Mouse (Mus musculus) intestine, postnatal 0 days (tissue): ENCODE data around the gene Frmd5. TPM values are rescaled to one million over a fixed set of nuclear protein-coding genes. Genes with fewer than 3 reads are reported as not detected.

Source experiments
- ATAC-seq: fragments of 200-750 bp; cut with Nextera tagmentation; 2 replicates; pipeline ENCODE4 v1.8.0; 2017; ENCODE audit warnings: mild to moderate bottlenecking, moderate TSS enrichment, moderate library complexity
- H3K27ac ChIP-seq: fragments of 300-500 bp; sonication (generic); 2 replicates; pipeline ENCODE4 v1.5.1; 2014; ENCODE audit warnings: mild to moderate bottlenecking, low read depth, low read length, moderate library complexity
- H3K27me3 ChIP-seq: fragments of 300-500 bp; sonication (generic); replicated peaks from 2 replicates; pipeline ENCODE4 v1.6.1; 2014; ENCODE audit warnings: low read length, mixed read lengths; ENCODE audit not compliant: control insufficient read depth, insufficient read depth
- H3K36me3 ChIP-seq: fragments of 300-500 bp; sonication (generic); 2 replicates; pipeline ENCODE4 v1.6.1; 2014; ENCODE audit warnings: mild to moderate bottlenecking, moderate library complexity; ENCODE audit not compliant: control insufficient read depth, insufficient read depth
- H3K4me1 ChIP-seq: fragments of 300-500 bp; sonication (generic); replicated peaks from 2 replicates; pipeline ENCODE4 v1.6.1; 2014; ENCODE audit warnings: antibody characterized with exemption, low read length, mixed read lengths; ENCODE audit not compliant: control insufficient read depth, insufficient read depth
- H3K4me2 ChIP-seq: fragments of 300-500 bp; sonication (generic); replicated peaks from 2 replicates; pipeline ENCODE4 v1.6.1; 2014; ENCODE audit warnings: low read depth, mild to moderate bottlenecking, moderate library complexity
- H3K4me3 ChIP-seq: fragments of 300-500 bp; sonication (generic); 2 replicates; pipeline ENCODE4 v1.5.1; 2014; ENCODE audit warnings: low read depth, low read length
- H3K9ac ChIP-seq: fragments of 300-500 bp; sonication (generic); 2 replicates; pipeline ENCODE4 v1.6.1; 2014; ENCODE audit warnings: mild to moderate bottlenecking, low read depth, low read length
- H3K9me3 ChIP-seq: fragments of 300-500 bp; sonication (generic); 2 replicates; pipeline ENCODE4 v1.6.1; 2016; ENCODE audit warnings: mixed run types; ENCODE audit not compliant: control insufficient read depth
- CTCF ChIP-seq: sonication (generic); IDR thresholded peaks from 2 replicates; pipeline ENCODE4 v1.5.1; 2016; ENCODE audit warnings: low read depth, mild to moderate bottlenecking, control low read depth, antibody characterized with exemption, moderate library complexity
- WGBS: fragments of 180-500 bp; shearing (Covaris S2); extraction: QIAGEN DNeasy Blood & Tissue Kit; methylation state at CpG from one replicate; pipeline ENCODE4 v1.1.7; 2014; 5-methylcytosine and 5-hydroxymethylcytosine counted together
- polyA plus RNA-seq: library from polyadenylated mRNA; unstranded; fragments of >200 nt; fragmentation: Nextera tagmentation; extraction: Ambion mirVana; gene quantifications from 2 replicates; pipeline ENCODE4 v1.2.1, GENCODE M21; 2015

Frmd5 gene
- polyA plus RNA-seq, 1 experiment from 2014 or later = 0.50 TPM

- Histone ChIP-seq H3K27me3 (no peaks in the 10 kb centered on the region), H3K4me2 (no peak overlapping the region), H3K36me3 (no peaks in the 10 kb centered on the region), H3K4me3 (no peak overlapping the region), H3K9me3 (no peaks in the 10 kb centered on the region), H3K4me1 (no peaks in the 10 kb centered on the region), H3K9ac (no peak overlapping the region), H3K27ac (no peak overlapping the region)
- no peak for TF ChIP-seq CTCF
- no peak for ATAC-seq
- 75% methylated on average over 8 of the region's 8 CpGs for WGBS
These were observed 48.6 kb downstream of the Frmd5 start for GRCm38 (mm10) chr2:121758258-121758657.

- Histone ChIP-seq H3K9me3 (no peaks in the 10 kb centered on the region), H3K27me3 (no peaks in the 10 kb centered on the region), H3K36me3 (no peaks in the 10 kb centered on the region), H3K9ac (no peak overlapping the region), H3K27ac (no peak overlapping the region), H3K4me3 (no peak overlapping the region), H3K4me1 (no peaks in the 10 kb centered on the region), H3K4me2 (no peak overlapping the region)
- WGBS = 92% methylated on average over 1 of the region's 1 CpGs
- no peak for ATAC-seq
- no peak for TF ChIP-seq CTCF
These were observed 50.6 kb downstream of the Frmd5 start for GRCm38 (mm10) chr2:121756336-121756735.

GRCm38 (mm10) chr2:121755056-121755455 is 51.8 kb downstream of the Frmd5 start:
- Histone ChIP-seq H3K27ac (no peak overlapping the region), H3K9ac (no peak overlapping the region), H3K9me3 (no peaks in the 10 kb centered on the region), H3K4me1 (no peaks in the 10 kb centered on the region), H3K36me3 (no peaks in the 10 kb centered on the region), H3K4me3 (no peak overlapping the region), H3K27me3 (no peaks in the 10 kb centered on the region), H3K4me2 (no peak overlapping the region)
- no peak for ATAC-seq
- WGBS = 65% methylated on average over 6 of the region's 6 CpGs
- no peak for TF ChIP-seq CTCF

GRCm38 (mm10) chr2:121750121-121750520 is 56.8 kb downstream of the Frmd5 start:
- H3K4me2 ChIP-seq = no peak overlapping the region
- no peak for TF ChIP-seq CTCF
- no peaks in the 10 kb centered on the region for H3K36me3 ChIP-seq
- no peaks in the 10 kb centered on the region for H3K4me1 ChIP-seq
- WGBS = 80% methylated on average over 6 of the region's 6 CpGs
- no peak overlapping the region for H3K27ac ChIP-seq
- H3K4me3 ChIP-seq = no peak overlapping the region
- no peak for ATAC-seq
- H3K9me3 ChIP-seq = no peaks in the 10 kb centered on the region
- no peaks in the 10 kb centered on the region for H3K27me3 ChIP-seq
- no peak overlapping the region for H3K9ac ChIP-seq

GRCm38 (mm10) chr2:121741151-121741550 is 65.7 kb downstream of the Frmd5 start:
- H3K27ac ChIP-seq = no peak overlapping the region
- no peaks in the 10 kb centered on the region for H3K36me3 ChIP-seq
- no peak for ATAC-seq
- H3K4me2 ChIP-seq = no peak overlapping the region
- H3K9ac ChIP-seq = no peak overlapping the region
- no peaks in the 10 kb centered on the region for H3K9me3 ChIP-seq
- H3K4me1 ChIP-seq = no peaks in the 10 kb centered on the region
- WGBS = 86% methylated on average over 2 of the region's 2 CpGs
- H3K4me3 ChIP-seq = no peak overlapping the region
- TF ChIP-seq CTCF = no peak
- H3K27me3 ChIP-seq = no peaks in the 10 kb centered on the region

GRCm38 (mm10) chr2:121739410-121739809 is 67.5 kb downstream of the Frmd5 start:
- H3K4me2 ChIP-seq = no peak overlapping the region
- WGBS = 88% methylated on average over 4 of the region's 4 CpGs
- H3K9me3 ChIP-seq = no peaks in the 10 kb centered on the region
- no peak overlapping the region for H3K4me3 ChIP-seq
- ATAC-seq = no peak
- no peak for TF ChIP-seq CTCF
- H3K27me3 ChIP-seq = no peaks in the 10 kb centered on the region
- no peaks in the 10 kb centered on the region for H3K36me3 ChIP-seq
- no peaks in the 10 kb centered on the region for H3K4me1 ChIP-seq
- no peak overlapping the region for H3K9ac ChIP-seq
- H3K27ac ChIP-seq = no peak overlapping the region

GRCm38 (mm10) chr2:121733426-121733825 is 73.5 kb downstream of the Frmd5 start:
- TF ChIP-seq CTCF = no peak
- no peak for ATAC-seq
- H3K9me3 ChIP-seq = no peaks in the 10 kb centered on the region
- H3K27me3 ChIP-seq = no peaks in the 10 kb centered on the region
- no peak overlapping the region for H3K4me3 ChIP-seq
- WGBS = 88% methylated on average over 7 of the region's 7 CpGs
- H3K4me1 ChIP-seq = no peaks in the 10 kb centered on the region
- no peaks in the 10 kb centered on the region for H3K36me3 ChIP-seq
- H3K9ac ChIP-seq = no peak overlapping the region
- no peak overlapping the region for H3K4me2 ChIP-seq
- no peak overlapping the region for H3K27ac ChIP-seq
